Mouse (Mus musculus) urinary bladder, postnatal 4 days (tissue): ENCODE data around the gene Ngp.

ENCODE experiments used
- DNase-seq, 2 experiments: peaks; one replicate each; pipeline ENCODE4 v3.0.0; 2021 to 2022; ENCODE audit warnings: low spot score in 2 of 2

The Ngp gene

GRCm38 (mm10) chr9:110433045-110433444, 13.5 kb downstream of the Ngp start:
- no peak for DNase-seq

GRCm38 (mm10) chr9:110436041-110436440, 16.5 kb downstream of the Ngp start:
- peak in 1 of 2 experiments; percentile 47 for DNase-seq

- no peak for DNase-seq
These were observed 20.5 kb downstream of the Ngp start for GRCm38 (mm10) chr9:110440049-110440448.

GRCm38 (mm10) chr9:110440559-110440958, 21.0 kb downstream of the Ngp start:
- DNase-seq: no peak

GRCm38 (mm10) chr9:110448356-110448755, 28.8 kb downstream of the Ngp start:
- no peak for DNase-seq

- peak; percentile 51 to 73 for DNase-seq
These were observed 29.5 kb downstream of the Ngp start for GRCm38 (mm10) chr9:110448857-110449617.

GRCm38 (mm10) chr9:110452523-110452922, 33.0 kb downstream of the Ngp start:
- DNase-seq: no peak

- DNase-seq: no peak
These were observed 38.4 kb downstream of the Ngp start for GRCm38 (mm10) chr9:110457926-110458325.

GRCm38 (mm10) chr9:110459145-110459727, 39.7 kb downstream of the Ngp start:
- no peak for DNase-seq

- no peak for DNase-seq
These were observed 41.6 kb downstream of the Ngp start for GRCm38 (mm10) chr9:110460884-110461815.

GRCm38 (mm10) chr9:110462321-110462720, 42.8 kb downstream of the Ngp start:
- DNase-seq: no peak

- no peak for DNase-seq
These were observed 44.5 kb downstream of the Ngp start for GRCm38 (mm10) chr9:110463983-110464591.

- DNase-seq: no peak
These were observed 45.8 kb downstream of the Ngp start for GRCm38 (mm10) chr9:110465336-110465735.

- DNase-seq: no peak
These were observed 46.6 kb downstream of the Ngp start for GRCm38 (mm10) chr9:110466179-110466578.
